Mouse (Mus musculus) midbrain, postnatal 0 days (tissue): ENCODE measurements around the gene Rph3a. TPM values are rescaled to one million over a fixed set of nuclear protein-coding genes. Genes with fewer than 3 reads are reported as not detected.
"Not testable (repeated sequence)": the region's sequence is repeated elsewhere in the genome, so short reads cannot be mapped to it uniquely, and the experiment has no call there.

Experiments used
- ATAC-seq: fragments of 200-750 bp; cut with Nextera tagmentation; 2 replicates; pipeline ENCODE4 v1.8.0; 2017; ENCODE audit warnings: moderate number of reproducible peaks, mild to moderate bottlenecking, moderate TSS enrichment, moderate library complexity; ENCODE audit not compliant: low FRiP score
- DNase-seq: peaks from one replicate; pipeline ENCODE4 v3.0.0-alpha.2; 2015; ENCODE audit warnings: low spot score
- H3K27ac ChIP-seq: fragments of 300-500 bp; sonication (generic); 2 replicates; pipeline ENCODE4 v1.5.1; 2014; ENCODE audit warnings: low read depth, mild to moderate bottlenecking, low read length, mixed read lengths
- H3K27me3 ChIP-seq: fragments of 300-500 bp; sonication (generic); 2 replicates; pipeline ENCODE4 v1.6.1; 2014; ENCODE audit warnings: low read length, control low read depth, mixed read lengths; ENCODE audit not compliant: insufficient read depth
- H3K36me3 ChIP-seq: fragments of 300-500 bp; sonication (generic); 2 replicates; pipeline ENCODE4 v1.6.1; 2014; ENCODE audit warnings: low read length, control low read depth, mixed read lengths; ENCODE audit not compliant: insufficient read depth
- H3K4me1 ChIP-seq: fragments of 300-500 bp; sonication (generic); 2 replicates; pipeline ENCODE4 v1.6.1; 2014; ENCODE audit warnings: mild to moderate bottlenecking, control low read depth, antibody characterized with exemption, low read length, mixed read lengths; ENCODE audit not compliant: insufficient read depth
- H3K4me2 ChIP-seq: fragments of 300-500 bp; sonication (generic); 2 replicates; pipeline ENCODE4 v1.6.1; 2014; ENCODE audit warnings: low read depth, mild to moderate bottlenecking, low read length, mixed read lengths; ENCODE audit not compliant: poor library complexity, severe bottlenecking
- H3K4me3 ChIP-seq: fragments of 300-500 bp; sonication (generic); 2 replicates; pipeline ENCODE4 v1.5.1; 2014; ENCODE audit warnings: low read depth, mild to moderate bottlenecking, low read length, moderate library complexity
- H3K9ac ChIP-seq: fragments of 300-500 bp; sonication (generic); replicated peaks from 2 replicates; pipeline ENCODE4 v1.6.1; 2014; ENCODE audit warnings: mild to moderate bottlenecking, low read length, moderate library complexity, mixed read lengths; ENCODE audit not compliant: poor library complexity, severe bottlenecking
- H3K9me3 ChIP-seq: fragments of 300-500 bp; sonication (generic); 2 replicates; pipeline ENCODE4 v1.6.1; 2016; ENCODE audit warnings: low read length, control low read depth
- CTCF ChIP-seq: IDR thresholded peaks from 2 replicates; pipeline ENCODE4 v1.5.1; 2016; ENCODE audit warnings: antibody characterized with exemption, mild to moderate bottlenecking
- WGBS: fragments of 180-500 bp; shearing (Covaris S2); extraction: QIAGEN DNeasy Blood & Tissue Kit; methylation state at CpG from one replicate; pipeline ENCODE4 v1.1.7; 2014; 5-methylcytosine and 5-hydroxymethylcytosine counted together
- polyA plus RNA-seq: library from polyadenylated mRNA; unstranded; fragments of >200 nt; fragmentation: Nextera tagmentation; extraction: Ambion mirVana; gene quantifications from 2 replicates; pipeline ENCODE4 v1.2.1, GENCODE M21; 2015
- total RNA-seq: library from RNA; depleted of rRNA; stranded (reverse); fragments of >200 nt; gene quantifications from 2 replicates; pipeline ENCODE4 v1.2.3, GENCODE M21; 2014

Rph3a gene
- total and polyA plus RNA-seq, 2 experiments from 2014 or later = 35.5 to 44.6 TPM

DNA sequence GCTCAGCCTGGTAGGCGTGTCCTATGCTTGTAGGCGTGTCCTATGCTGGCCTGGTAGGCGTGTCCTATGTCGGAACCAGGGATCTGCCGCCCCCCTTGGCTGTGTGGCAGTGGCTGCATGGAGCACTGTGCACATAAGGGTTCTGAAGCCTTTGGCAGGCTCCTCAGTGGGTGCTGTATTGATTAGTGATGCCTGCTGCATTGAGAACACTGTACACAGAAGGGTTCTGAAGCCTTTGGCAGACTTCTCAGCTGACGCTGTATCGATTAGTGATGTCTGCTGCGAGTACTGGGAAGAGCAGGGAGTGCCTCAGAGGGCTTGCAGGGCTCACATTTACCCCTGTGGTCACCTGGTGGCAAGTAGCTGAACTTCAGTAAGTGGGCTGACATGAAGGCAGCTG is 71.3 kb downstream of the Rph3a start:
- peaks cover 4% of the 10 kb centered on the region; the same call in 1 of the 2 replicates for H3K36me3 ChIP-seq
- 42% methylated on average over 8 of the region's 8 CpGs for WGBS
- H3K9me3 ChIP-seq = no peaks in the 10 kb centered on the region
- no peak overlapping the region for H3K27ac ChIP-seq
- H3K9ac ChIP-seq = no peak overlapping the region
- H3K4me1 ChIP-seq = no peaks in the 10 kb centered on the region
- DNase-seq (no peak), ATAC-seq (no peak)
- no peak overlapping the region for H3K4me3 ChIP-seq
- no peak; the same call in 1 of the 2 replicates for TF ChIP-seq CTCF
- no peaks in the 10 kb centered on the region for H3K27me3 ChIP-seq
- no peak overlapping the region for H3K4me2 ChIP-seq

DNA sequence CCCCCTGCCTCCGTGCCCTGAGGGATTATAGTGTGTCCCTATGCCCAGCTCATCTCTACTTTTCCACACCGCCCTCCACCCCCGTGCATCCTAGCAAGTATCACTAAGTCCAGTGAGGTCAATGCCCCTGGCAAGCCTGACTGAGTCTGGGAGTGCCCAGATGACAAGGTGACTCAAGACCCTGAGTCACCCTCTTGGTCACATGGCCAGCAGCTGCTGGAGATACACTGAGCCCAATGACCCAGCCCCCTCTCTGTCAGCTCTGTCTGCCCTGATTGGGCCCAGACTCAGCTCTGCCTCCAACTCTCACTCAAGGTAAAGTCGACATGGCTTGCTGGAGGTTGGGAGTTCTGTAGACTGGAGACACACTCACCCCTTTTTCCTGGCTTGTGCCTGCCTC is 72.1 kb downstream of the Rph3a start:
- DNase-seq = no peak
- no peak for TF ChIP-seq CTCF
- H3K9me3 ChIP-seq = no peaks in the 10 kb centered on the region
- H3K4me3 ChIP-seq = no peak overlapping the region
- H3K4me2 ChIP-seq = no peak overlapping the region
- WGBS = 85% methylated on average over 4 of the region's 4 CpGs
- no peak overlapping the region for H3K27ac ChIP-seq
- H3K36me3 ChIP-seq = peaks cover 4% of the 10 kb centered on the region; the same call in 1 of the 2 replicates
- no peaks in the 10 kb centered on the region for H3K27me3 ChIP-seq
- no peak overlapping the region for H3K9ac ChIP-seq
- H3K4me1 ChIP-seq = no peaks in the 10 kb centered on the region
- no peak for ATAC-seq

DNA sequence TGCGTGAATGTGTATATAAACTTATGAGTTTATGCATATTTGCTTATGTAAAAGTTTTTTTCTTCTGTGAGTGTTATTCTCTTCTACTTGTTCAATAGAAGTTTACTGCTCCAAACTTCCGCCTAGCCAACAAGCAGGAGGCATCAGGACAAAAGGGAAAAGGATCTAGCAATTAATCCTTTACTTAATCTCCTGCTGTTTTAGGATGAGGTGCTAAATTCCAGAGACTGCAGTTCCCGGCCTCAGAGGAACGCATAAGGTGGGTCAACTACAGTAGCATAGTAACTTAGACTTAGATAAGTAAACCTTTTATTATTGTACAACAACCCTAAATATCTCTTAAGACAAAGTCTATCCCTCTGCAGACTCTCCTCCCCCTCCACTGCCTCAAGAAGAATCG is 75.9 kb downstream of the Rph3a start:
- Histone ChIP-seq H3K4me3 (no peak overlapping the region), H3K27ac (no peak overlapping the region), H3K9me3 (no peaks in the 10 kb centered on the region), H3K27me3 (no peaks in the 10 kb centered on the region), H3K36me3 (no peaks in the 10 kb centered on the region), H3K4me2 (no peak overlapping the region), H3K9ac (no peak overlapping the region), H3K4me1 (no peaks in the 10 kb centered on the region)
- DNase-seq = no peak
- no peak for ATAC-seq
- no peak for TF ChIP-seq CTCF
- 20% methylated on average over 5 of the region's 5 CpGs for WGBS

DNA sequence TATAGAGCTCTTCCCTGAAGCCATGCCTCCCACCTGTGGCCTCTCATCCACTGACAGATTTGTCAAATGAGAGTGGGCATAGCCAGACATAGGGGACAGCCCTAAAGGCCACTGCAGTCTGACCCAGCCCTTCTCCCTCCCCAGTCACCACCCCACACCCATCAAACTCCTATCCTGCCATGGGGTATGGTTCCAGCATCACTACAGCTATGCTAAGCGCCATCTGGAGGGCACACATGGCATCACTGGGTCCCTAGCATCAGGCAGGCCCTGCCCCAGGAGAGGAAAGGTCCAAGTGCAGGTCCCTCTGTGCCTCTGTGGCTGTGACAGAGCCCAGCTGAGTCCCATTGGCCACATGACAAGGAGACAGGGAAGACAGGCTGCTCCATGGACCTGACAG is 82.9 kb downstream of the Rph3a start:
- DNase-seq (peak; percentile 5), ATAC-seq (peak; percentile 38; the same call in 1 of the 2 replicates)
- WGBS = 8% methylated on average over 1 of the region's 1 CpGs

DNA sequence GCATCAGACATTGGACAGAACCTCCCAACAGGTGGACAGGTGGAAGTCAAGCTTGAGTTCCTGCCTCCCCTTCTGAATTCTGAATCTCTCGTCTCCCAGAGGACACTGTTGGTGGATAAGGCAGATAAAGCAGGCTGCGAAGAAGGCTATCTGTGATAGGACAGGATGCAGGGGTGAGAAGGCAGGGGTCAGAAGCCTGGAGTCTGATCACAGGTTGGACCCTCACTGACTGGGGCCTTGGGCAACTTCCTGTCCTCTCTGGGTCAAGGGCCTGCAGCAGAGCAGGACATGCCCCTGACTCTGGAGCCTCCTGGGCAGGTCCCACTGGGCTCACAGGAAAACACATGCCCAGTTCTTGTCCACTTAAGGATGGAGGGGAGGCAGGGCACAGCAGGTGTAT is 83.6 kb downstream of the Rph3a start:
- not testable (repeated sequence) for H3K4me1 ChIP-seq, H3K36me3 ChIP-seq, H3K27ac ChIP-seq, H3K4me2 ChIP-seq, H3K9ac ChIP-seq, H3K4me3 ChIP-seq, DNase-seq, ATAC-seq, H3K9me3 ChIP-seq, H3K27me3 ChIP-seq
- WGBS = 76% methylated on average over 2 of the region's 2 CpGs

More for the DNA sequence above, 82.9 kb downstream of the Rph3a start:
- Histone ChIP-seq H3K36me3 (no peaks in the 10 kb centered on the region), H3K4me2 (no peak overlapping the region), H3K27ac (no peak overlapping the region), H3K9me3 (no peaks in the 10 kb centered on the region), H3K27me3 (no peaks in the 10 kb centered on the region), H3K4me3 (no peak overlapping the region), H3K4me1 (no peaks in the 10 kb centered on the region), H3K9ac (no peak overlapping the region)
- TF ChIP-seq CTCF = peak; percentile 62

DNA sequence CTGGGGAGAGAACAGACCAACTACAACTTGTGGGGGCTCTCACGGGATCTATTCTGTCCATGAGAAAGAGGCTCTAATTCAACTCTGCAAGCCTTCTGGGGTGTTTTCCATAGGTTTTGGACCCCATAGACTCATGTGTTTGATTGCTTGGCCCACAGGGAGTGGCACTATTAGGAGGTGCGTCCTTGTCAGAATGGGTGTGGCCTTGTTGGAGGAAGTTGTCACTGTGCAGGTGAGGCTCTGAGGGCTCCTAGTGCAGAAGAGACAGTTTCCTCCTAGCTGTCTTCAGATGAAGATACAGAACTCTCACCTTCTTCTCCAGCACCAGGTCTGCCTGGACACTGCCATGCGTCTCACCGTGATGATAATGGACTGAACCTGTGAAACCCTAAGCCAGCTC is 85.4 kb downstream of the Rph3a start:
- 88% methylated on average over 4 of the region's 4 CpGs for WGBS
- not testable (repeated sequence) for H3K36me3 ChIP-seq, DNase-seq, H3K9me3 ChIP-seq, H3K4me1 ChIP-seq, H3K9ac ChIP-seq, H3K4me3 ChIP-seq, H3K27ac ChIP-seq, H3K27me3 ChIP-seq, H3K4me2 ChIP-seq, ATAC-seq
